Mouse (Mus musculus) WW6 (cell line): Measurements from ENCODE around the gene Chst11.

Experiments used
- DNase-seq: peaks from one replicate; pipeline ENCODE4 v3.0.0-alpha.2; 2013; ENCODE audit warnings: low read depth, low spot score

Gene Chst11

GRCm38 (mm10) chr10:82990918-82991317 is 5.6 kb downstream of the Chst11 start:
- DNase-seq = no peak

GRCm38 (mm10) chr10:82991756-82992519 is 6.6 kb downstream of the Chst11 start:
- no peak for DNase-seq

- no peak for DNase-seq
These were observed 9.0 kb downstream of the Chst11 start for GRCm38 (mm10) chr10:82994284-82994683.

- DNase-seq = no peak
These were observed 12.2 kb downstream of the Chst11 start for GRCm38 (mm10) chr10:82997460-82997859.

- no peak for DNase-seq
These were observed 14.9 kb downstream of the Chst11 start for GRCm38 (mm10) chr10:83000169-83000568.

GRCm38 (mm10) chr10:83000721-83001120 is 15.4 kb downstream of the Chst11 start:
- no peak for DNase-seq

- no peak for DNase-seq
These were observed 18.6 kb downstream of the Chst11 start for GRCm38 (mm10) chr10:83003899-83004298.

GRCm38 (mm10) chr10:83004389-83004788 is 19.1 kb downstream of the Chst11 start:
- no peak for DNase-seq

- no peak for DNase-seq
These were observed 19.7 kb downstream of the Chst11 start for GRCm38 (mm10) chr10:83005003-83005402.

- DNase-seq = no peak
These were observed 21.0 kb downstream of the Chst11 start for GRCm38 (mm10) chr10:83006258-83006657.

GRCm38 (mm10) chr10:83013984-83014383 is 28.7 kb downstream of the Chst11 start:
- DNase-seq = no peak

GRCm38 (mm10) chr10:83015919-83016318 is 30.6 kb downstream of the Chst11 start:
- DNase-seq = no peak

GRCm38 (mm10) chr10:83016779-83017178 is 31.5 kb downstream of the Chst11 start:
- DNase-seq = no peak

- DNase-seq = no peak
These were observed 32.6 kb downstream of the Chst11 start for GRCm38 (mm10) chr10:83017760-83018498.

- no peak for DNase-seq
These were observed 33.2 kb downstream of the Chst11 start for GRCm38 (mm10) chr10:83018521-83018920.

- no peak for DNase-seq
These were observed 34.4 kb downstream of the Chst11 start for GRCm38 (mm10) chr10:83019497-83020270.

- DNase-seq = no peak
These were observed 37.3 kb downstream of the Chst11 start for GRCm38 (mm10) chr10:83022616-83023015.

GRCm38 (mm10) chr10:83026174-83026573 is 40.9 kb downstream of the Chst11 start:
- no peak for DNase-seq

- DNase-seq = no peak
These were observed 42.4 kb downstream of the Chst11 start for GRCm38 (mm10) chr10:83027673-83028072.

- no peak for DNase-seq
These were observed 44.9 kb downstream of the Chst11 start for GRCm38 (mm10) chr10:83030103-83030661.

GRCm38 (mm10) chr10:83030928-83031327 is 45.6 kb downstream of the Chst11 start:
- no peak for DNase-seq

GRCm38 (mm10) chr10:83031561-83031960 is 46.3 kb downstream of the Chst11 start:
- no peak for DNase-seq
